Mouse (Mus musculus) Patski (cell line): ENCODE data around the gene Slc35e3. TPM values are rescaled to one million over a fixed set of nuclear protein-coding genes. Genes with fewer than 3 reads are reported as not detected.

Source experiments
- ATAC-seq: fragments of 100-300 bp; one replicate; pipeline ENCODE4 v1.8.0; 2021
- CTCF ChIA-PET: fragments of 350-600 bp; sonication (Branson Sonifier 250); formaldehyde crosslinking; loops from one replicate; lab custom pipeline; 2022; ENCODE audit warnings: inconsistent platforms; lab: Charles Lee
- POLR2A ChIA-PET: fragments of 350-600 bp; sonication (Branson Sonifier 250); formaldehyde crosslinking; loops from one replicate; lab custom pipeline; 2022; ENCODE audit warnings: antibody characterized with exemption, inconsistent platforms; lab: Charles Lee
- DNase-seq: peaks from one replicate; pipeline ENCODE4 v3.0.0-alpha.2; 2011; ENCODE audit warnings: low read depth, low spot score
- H3K27me3 ChIP-seq: fragments of 371-371 bp; one replicate; pipeline ENCODE4 v1.5.1; 2021
- CTCF ChIP-seq: fragments of 100-300 bp; IDR thresholded peaks from one replicate; pipeline ENCODE4 v1.5.1; 2021
- in situ Hi-C: fragments of 300-500 bp; cut with MboI; formaldehyde crosslinking; loops from 3 replicates; pipeline ENCODE4 v1.11.1; 2018; ENCODE audit warnings: low pct_unique_long_range_greater_than_20kb, mixed read lengths
- polyA plus RNA-seq: library from polyadenylated mRNA; unstranded; gene quantifications from one replicate; pipeline ENCODE4 v1.2.3, GENCODE M21; 2021

Slc35e3 gene
- polyA plus RNA-seq, 1 experiment from 2014 or later = 19.4 TPM

DNA sequence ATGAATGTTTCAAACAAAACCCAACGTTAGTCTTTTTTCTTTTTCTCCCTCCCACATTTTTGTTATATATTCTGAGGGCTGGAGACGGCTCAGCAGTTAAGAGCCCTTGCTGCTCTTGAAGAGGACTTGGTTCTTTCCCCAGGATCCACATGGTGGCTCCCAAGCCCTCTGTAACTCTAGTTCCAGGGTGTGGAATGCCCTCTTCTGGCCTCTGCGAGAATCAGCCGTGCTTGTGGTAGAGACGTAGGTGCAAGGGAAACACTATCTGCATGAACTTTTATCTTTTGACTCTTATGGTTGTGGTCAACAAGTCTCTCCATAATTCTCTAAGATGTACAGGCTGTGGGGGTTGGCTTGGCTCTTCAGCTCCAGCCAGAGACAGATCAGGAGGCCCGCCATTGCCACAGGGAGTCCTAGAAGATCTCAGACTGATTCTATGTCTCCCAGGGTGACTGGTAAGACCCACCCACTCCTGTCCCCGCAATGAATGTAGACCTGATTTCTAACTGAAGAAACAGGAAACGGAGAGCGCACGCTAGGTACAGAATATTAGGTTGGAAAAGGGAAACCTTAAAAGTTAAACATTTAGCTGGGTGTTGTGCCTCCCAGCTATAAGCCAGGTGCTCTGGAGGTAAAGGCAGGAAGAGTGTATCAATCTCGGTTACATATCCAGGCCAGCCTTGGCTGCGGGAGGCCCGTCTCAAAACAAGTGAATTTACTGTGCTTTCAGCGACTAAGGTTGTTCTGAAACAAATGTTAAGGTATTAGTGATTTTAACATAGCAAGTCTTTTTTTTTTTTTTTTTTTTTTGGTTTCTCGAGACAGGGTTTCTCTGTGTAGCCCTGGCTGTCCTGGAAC, 14.7 kb downstream of the Slc35e3 start:
- in situ Hi-C loops = no loop called here
- ChIA-PET POLR2A (interaction anchor here (0.6 kb wide), 1 partner anchor 15 kb away, joined by 5 read pairs; no protein-coding TSS in a partner anchor), CTCF (interaction anchor here (1.5 kb wide), 1 partner anchor 13 kb away, joined by 4 read pairs; no protein-coding TSS in a partner anchor)
- DNase-seq = no peak
- H3K27me3 ChIP-seq = no peaks in the 10 kb centered on the region
- TF ChIP-seq CTCF = peak; percentile 89
- ATAC-seq = peak; percentile 88

DNA sequence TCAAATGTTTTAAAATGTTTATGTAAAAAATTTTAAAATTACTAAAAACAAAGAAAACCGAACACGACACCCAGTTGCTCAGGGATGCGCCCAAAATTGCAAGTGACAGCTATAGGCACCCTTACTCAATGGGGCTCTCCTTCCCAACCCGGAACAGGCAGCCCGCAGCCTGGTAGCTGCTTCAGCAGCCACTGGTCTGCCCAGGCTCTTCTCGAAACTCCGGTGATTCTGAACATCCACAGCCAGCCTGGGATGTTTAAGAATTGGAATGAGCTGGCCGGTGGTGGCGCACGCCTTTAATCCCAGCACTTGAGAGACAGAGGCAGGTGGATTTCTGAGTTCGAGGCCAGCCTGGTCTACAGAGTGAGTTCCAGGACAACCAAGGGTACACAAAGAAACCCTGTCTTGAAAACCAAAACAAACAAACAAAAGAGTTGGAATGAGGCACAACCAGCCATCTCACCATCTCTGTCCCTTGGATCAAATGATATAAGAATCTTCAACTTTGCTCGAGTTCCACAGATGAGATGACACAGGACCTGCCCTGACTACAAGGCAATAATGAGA, 15.4 kb downstream of the Slc35e3 start:
- in situ Hi-C loops = no loop called here
- ATAC-seq (no peak), DNase-seq (no peak)
- CTCF ChIA-PET = no interaction called here
- POLR2A ChIA-PET = no interaction called here
- H3K27me3 ChIP-seq = no peaks in the 10 kb centered on the region
- no peak for TF ChIP-seq CTCF

DNA sequence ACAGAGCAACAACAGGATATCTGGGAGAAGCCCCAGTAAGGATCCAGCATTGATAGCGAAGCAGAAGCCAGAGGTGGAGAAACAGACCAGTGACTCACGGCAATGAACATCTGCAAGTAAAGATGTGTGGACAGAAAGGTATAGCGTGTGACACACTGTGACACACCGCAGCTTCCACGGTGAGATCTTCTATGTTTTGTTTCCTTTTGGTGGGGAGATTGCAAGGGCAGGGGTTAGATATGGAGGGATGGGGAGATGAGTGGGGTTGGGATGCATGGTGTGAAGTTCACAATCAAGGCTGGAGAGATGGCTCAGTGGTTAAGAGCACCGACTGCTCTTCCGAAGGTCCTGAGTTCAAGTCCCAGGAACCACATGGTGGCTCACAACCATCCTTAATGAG, 16.0 kb downstream of the Slc35e3 start:
- in situ Hi-C loops = no loop called here
- no peaks in the 10 kb centered on the region for H3K27me3 ChIP-seq
- no peak for DNase-seq
- ChIA-PET POLR2A (no interaction called here), CTCF (no interaction called here)
- ATAC-seq = no peak
- no peak for TF ChIP-seq CTCF

DNA sequence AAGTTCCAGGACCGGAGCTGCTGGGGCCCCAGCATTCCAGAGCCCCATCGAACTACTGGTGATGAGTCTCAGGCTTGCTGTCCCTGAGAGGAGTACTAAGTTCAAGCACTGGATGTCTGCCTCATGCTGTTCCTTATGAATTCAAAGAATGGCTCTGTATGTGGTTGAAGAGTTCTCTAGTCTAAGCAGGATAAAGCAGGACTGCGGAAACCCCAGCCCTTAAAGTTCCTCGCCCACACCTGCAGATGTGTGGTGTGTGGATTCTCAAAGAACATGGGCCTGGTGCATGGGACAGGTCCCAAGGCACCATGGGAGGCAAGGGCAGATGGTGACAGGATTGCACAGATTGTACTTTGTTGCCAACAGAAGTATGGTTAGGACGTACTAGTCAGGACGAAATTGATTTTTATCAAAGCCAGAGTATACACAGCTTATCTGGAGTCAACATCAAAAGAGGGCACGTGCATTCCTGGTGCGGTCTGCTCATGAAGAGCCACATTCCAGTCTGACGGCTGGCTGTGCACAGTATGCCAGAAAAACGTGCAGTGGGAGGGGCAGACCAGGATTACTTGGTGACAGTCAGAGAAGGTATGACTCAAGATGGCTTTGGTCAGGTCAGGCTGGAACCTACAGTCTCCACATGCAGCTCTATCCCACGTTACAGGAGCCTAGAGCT, 16.9 kb downstream of the Slc35e3 start:
- ChIA-PET POLR2A (no interaction called here), CTCF (no interaction called here)
- in situ Hi-C loops = no loop called here
- H3K27me3 ChIP-seq = no peaks in the 10 kb centered on the region
- no peak for TF ChIP-seq CTCF
- DNase-seq (no peak), ATAC-seq (no peak)

DNA sequence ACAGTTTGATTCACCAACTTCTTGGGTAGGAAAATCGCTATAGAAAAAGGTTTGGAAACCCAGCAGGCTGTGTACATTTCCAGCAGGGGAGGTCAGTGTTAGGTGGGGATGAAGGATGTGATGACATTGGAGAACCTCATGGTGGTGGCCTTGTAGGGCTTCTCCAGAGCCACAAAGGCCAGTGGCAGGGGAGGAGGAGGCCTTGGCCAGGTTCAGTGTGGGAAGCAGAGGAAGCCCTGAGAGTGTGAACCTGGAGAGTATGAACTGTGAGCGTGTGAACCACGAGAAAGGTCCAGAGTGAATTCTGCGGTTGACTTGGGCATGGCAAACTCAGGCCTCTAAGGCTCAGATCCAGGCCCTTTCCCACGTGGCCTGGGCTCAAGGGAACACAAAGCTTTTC, 17.6 kb downstream of the Slc35e3 start:
- no peak for ATAC-seq
- ChIA-PET POLR2A (no interaction called here), CTCF (no interaction called here)
- TF ChIP-seq CTCF = no peak
- no peaks in the 10 kb centered on the region for H3K27me3 ChIP-seq
- in situ Hi-C loops = no loop called here
- no peak for DNase-seq

DNA sequence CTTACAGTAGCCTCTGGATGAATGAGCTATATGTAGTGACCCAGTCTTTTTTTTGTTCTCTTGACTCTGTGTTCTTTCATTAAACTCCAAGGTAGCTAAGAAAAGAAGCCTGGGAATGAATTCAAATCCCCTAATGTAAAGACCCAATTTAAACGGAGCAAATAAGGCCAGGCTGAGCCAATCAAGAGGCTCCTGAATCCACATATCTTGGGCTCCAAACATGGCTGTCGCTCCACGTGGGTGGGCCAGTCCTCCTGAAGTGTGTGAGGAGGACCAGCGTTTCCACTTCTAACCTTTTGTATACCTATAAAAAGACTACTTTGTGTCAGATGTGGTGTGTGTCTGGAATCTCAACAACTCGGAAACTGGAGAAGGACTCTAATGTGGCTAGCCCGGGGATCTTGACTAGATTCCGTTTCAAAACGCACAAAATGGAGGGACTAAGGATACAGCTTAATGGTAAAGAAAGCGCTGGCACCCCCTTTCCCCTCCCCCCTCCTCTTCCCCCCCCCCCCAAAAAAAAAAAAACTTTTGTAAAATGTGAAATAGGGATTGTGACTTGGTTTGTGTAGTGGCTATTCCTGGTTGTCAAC, 18.6 kb downstream of the Slc35e3 start:
- ATAC-seq (no peak), DNase-seq (no peak)
- in situ Hi-C loops = no loop called here
- CTCF ChIA-PET = no interaction called here
- no peak for TF ChIP-seq CTCF
- H3K27me3 ChIP-seq = no peaks in the 10 kb centered on the region
- POLR2A ChIA-PET = no interaction called here

DNA sequence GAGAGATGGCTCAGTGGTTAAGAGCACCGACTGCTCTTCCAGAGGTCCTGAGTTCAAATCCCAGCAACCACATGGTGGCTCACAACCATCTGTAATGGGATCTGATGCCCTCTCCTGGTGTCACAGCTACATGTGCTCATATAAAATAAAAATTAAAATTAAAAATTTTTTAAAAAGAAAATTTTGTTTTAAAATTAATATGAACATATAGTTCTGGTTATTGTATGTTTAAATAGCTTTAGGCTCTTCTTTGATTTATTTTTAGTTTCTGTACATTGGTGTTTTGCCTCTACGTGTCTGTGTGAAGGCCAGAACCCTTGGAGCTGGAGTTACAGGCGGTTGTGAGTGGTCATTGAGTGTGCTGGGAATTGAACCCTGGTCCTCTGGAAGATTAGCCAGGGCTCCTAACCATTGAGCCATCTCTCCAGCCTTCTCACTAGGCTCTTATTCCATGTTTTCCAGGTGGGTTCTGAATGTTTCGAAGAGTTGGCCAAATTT, 19.2 kb downstream of the Slc35e3 start:
- no peaks in the 10 kb centered on the region for H3K27me3 ChIP-seq
- CTCF ChIA-PET = no interaction called here
- DNase-seq (no peak), ATAC-seq (no peak)
- no peak for TF ChIP-seq CTCF
- in situ Hi-C loops = no loop called here
- POLR2A ChIA-PET = no interaction called here

DNA sequence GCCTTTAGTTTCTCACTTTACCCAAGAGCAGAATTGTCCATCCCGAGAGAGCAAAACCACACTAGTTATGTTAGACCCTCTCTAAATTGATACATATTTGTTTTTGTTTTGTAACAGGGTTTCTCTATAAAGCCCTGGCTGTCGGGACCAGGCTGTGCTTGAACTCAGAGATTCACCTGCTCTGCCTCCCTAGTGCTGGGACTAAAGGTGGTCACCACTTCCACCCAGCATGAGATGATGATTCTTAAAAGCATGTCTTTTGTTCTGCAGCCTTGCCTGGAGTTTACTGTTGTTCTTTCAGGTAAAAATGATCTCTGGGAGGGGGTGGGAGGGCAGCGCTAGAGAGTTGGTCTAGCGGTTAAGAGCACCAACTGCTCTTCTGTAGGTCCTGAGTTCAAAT, 19.8 kb downstream of the Slc35e3 start:
- DNase-seq = no peak
- in situ Hi-C loops = no loop called here
- no peak for TF ChIP-seq CTCF
- POLR2A ChIA-PET = no interaction called here
- no peak for ATAC-seq
- no peaks in the 10 kb centered on the region for H3K27me3 ChIP-seq
- CTCF ChIA-PET = no interaction called here

DNA sequence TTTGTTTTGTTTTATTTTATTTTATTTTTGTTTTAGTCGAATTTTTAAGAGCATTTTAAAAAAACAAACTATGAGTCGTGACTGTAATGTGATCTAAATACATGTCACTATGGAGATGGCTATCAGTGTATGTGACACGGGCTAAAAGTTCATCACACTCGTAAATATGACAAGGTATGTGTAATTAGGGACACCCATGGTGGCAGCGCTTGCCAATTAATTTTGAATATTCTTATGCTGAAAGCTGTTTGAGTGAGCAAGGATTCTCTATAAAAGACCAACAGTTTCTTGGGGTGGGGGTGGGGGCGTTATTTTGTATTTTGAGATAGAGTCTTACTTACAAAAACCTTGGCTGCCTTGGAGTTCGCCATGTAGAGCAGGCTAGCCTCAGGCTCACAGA, 20.5 kb downstream of the Slc35e3 start:
- ChIA-PET POLR2A (no interaction called here), CTCF (no interaction called here)
- DNase-seq = no peak
- no peaks in the 10 kb centered on the region for H3K27me3 ChIP-seq
- in situ Hi-C loops = no loop called here
- TF ChIP-seq CTCF = no peak
- ATAC-seq = no peak

DNA sequence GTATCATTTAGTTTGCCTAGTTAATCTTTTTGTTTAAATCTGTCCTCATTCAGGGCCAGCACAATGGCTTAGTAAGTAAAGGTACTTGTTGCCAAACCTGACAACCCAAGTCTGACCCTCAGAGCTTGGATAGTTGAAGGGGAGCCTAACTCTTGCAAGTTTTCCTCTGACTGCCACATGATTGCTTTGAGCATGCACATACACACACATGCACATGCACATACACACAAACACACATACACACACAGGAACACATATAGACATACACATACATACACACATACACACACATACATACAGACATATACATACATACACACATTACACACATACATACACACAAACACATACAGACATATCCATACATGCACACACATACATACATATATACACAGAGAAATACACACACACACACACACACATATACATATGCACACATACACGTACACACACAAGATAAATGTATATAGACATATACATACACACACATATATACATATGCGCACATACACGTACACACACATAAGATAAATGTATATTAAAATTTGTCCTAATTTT, 21.3 kb downstream of the Slc35e3 start:
- DNase-seq = no peak
- in situ Hi-C loops = no loop called here
- ChIA-PET POLR2A (no interaction called here), CTCF (no interaction called here)
- ATAC-seq = no peak
- TF ChIP-seq CTCF = no peak
- no peaks in the 10 kb centered on the region for H3K27me3 ChIP-seq
